Mouse (Mus musculus) thymus, postnatal 25 days (tissue): Measurements from ENCODE around the gene Ogg1.
A peak's percentile ranks its signal among the peaks of the same experiment; 100 is the strongest.

Experiments
- DNase-seq: peaks from one replicate; pipeline ENCODE4 v3.0.0; 2022

The Ogg1 gene

GRCm38 (mm10) chr6:113326533-113327315 lies at the start of gene Ogg1:
Gene Ogg1 (plus strand): TSS chr6:113326972.
- peak; percentile 95 for DNase-seq

GRCm38 (mm10) chr6:113281676-113282075 lies 45.1 kb upstream of the Ogg1 start:
- DNase-seq = no peak

GRCm38 (mm10) chr6:113282101-113282802 lies 44.5 kb upstream of the Ogg1 start, which contains the start of gene Cpne9:
Gene Cpne9 (plus strand): TSS chr6:113282307.
- no peak for DNase-seq

GRCm38 (mm10) chr6:113282969-113283368 lies 43.8 kb upstream of the Ogg1 start:
- DNase-seq = no peak

- no peak for DNase-seq
These were observed 43.3 kb upstream of the Ogg1 start for GRCm38 (mm10) chr6:113283500-113283899.

- DNase-seq = no peak
These were observed 41.8 kb upstream of the Ogg1 start for GRCm38 (mm10) chr6:113284931-113285330.

GRCm38 (mm10) chr6:113286316-113286715 lies 40.5 kb upstream of the Ogg1 start:
- no peak for DNase-seq

GRCm38 (mm10) chr6:113287236-113287635 lies 39.5 kb upstream of the Ogg1 start:
- DNase-seq = no peak

GRCm38 (mm10) chr6:113289346-113289745 lies 37.4 kb upstream of the Ogg1 start:
- no peak for DNase-seq

GRCm38 (mm10) chr6:113290346-113290745 lies 36.4 kb upstream of the Ogg1 start:
- no peak for DNase-seq

GRCm38 (mm10) chr6:113292938-113293337 lies 33.8 kb upstream of the Ogg1 start:
- DNase-seq = no peak

- DNase-seq = no peak
These were observed 30.7 kb upstream of the Ogg1 start for GRCm38 (mm10) chr6:113296046-113296445.

GRCm38 (mm10) chr6:113296639-113297038 lies 30.1 kb upstream of the Ogg1 start:
- no peak for DNase-seq

GRCm38 (mm10) chr6:113301350-113301749 lies 25.4 kb upstream of the Ogg1 start:
- DNase-seq = no peak

- peak; percentile 26 for DNase-seq
These were observed 24.5 kb upstream of the Ogg1 start for GRCm38 (mm10) chr6:113302258-113302657.

- DNase-seq = peak; percentile 99
These were observed 20.3 kb upstream of the Ogg1 start for GRCm38 (mm10) chr6:113306322-113306985.

- no peak for DNase-seq
These were observed 19.8 kb upstream of the Ogg1 start, which contains the start of gene Brpf1 for GRCm38 (mm10) chr6:113306986-113307349. Gene Brpf1 (plus strand): TSS chr6:113307137.

- DNase-seq = peak; percentile 64
These were observed 19.2 kb upstream of the Ogg1 start for GRCm38 (mm10) chr6:113307481-113308121.

- no peak for DNase-seq
These were observed 18.6 kb upstream of the Ogg1 start for GRCm38 (mm10) chr6:113308141-113308540.

GRCm38 (mm10) chr6:113315972-113316371 lies 10.8 kb upstream of the Ogg1 start:
- no peak for DNase-seq

GRCm38 (mm10) chr6:113329396-113329795 lies 2.6 kb downstream of the Ogg1 start:
- DNase-seq = no peak

- peak; percentile 38 for DNase-seq
These were observed 3.8 kb downstream of the Ogg1 start for GRCm38 (mm10) chr6:113330547-113330946.

- DNase-seq = no peak
These were observed 4.9 kb downstream of the Ogg1 start for GRCm38 (mm10) chr6:113331721-113332120.
